Mouse (Mus musculus): Measurements from ENCODE around the gene Plxdc2. TPM values are rescaled to one million over a fixed set of nuclear protein-coding genes. Genes with fewer than 3 reads are reported as not detected.

Plxdc2 gene
- polyA plus RNA-seq (2016; fragmentation: Nextera tagmentation; extraction: Ambion mirVana) = 21.6 and 22.4 TPM in 2 replicates

GRCm38 (mm10) chr2:16356106-16356818 is at the start of gene Plxdc2:
Plxdc2 (plus strand) TSS chr2:16356304.
- Histone ChIP-seq H3K27me3 (replicated peaks) (peaks cover 4% of the 10 kb centered on the region; the same call in 1 of the 2 replicates), H3K4me2 (replicated peaks) (peak within 1 kb of the TSS; percentile 81), H3K27ac (0 out of 2 replicates have a peak within 1 kb of the TSS, but pooled peaks have one; percentile 15), H3K4me3 (peak within 1 kb of the TSS; percentile 59), H3K4me1 (peaks cover 7% of the 10 kb centered on the region), H3K9me3 (no peaks in the 10 kb centered on the region), H3K36me3 (no peaks in the 10 kb centered on the region), H3K9ac (peak within 1 kb of the TSS; percentile 62)
- WGBS = under 1% methylated on average over 38 of the region's 45 CpGs
- peak; percentile 90 for ATAC-seq (ENCODE audit: low FRiP score, low read depth)

DNA sequence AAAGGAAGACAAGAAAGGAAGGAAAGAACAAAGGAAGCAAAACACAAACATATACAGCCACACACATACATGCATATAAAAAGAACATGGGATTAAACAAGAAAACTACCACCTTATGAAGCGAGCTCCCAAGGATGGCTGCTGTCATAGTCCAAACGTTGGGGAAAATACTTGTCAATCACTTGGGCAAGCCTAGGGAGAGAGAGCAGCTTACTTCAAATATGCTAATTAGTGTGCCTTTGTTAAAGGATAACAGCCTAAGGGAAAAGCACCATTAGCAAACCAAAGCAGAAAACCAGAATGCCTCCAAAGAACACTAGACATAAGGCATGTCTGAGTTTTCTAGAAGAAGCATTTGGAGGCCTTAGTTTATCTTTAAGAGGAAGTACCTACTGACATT is 45.7 kb upstream of the Plxdc2 start:
- Histone ChIP-seq H3K36me3 (no peaks in the 10 kb centered on the region), H3K4me3 (no peak overlapping the region), H3K9me3 (no peaks in the 10 kb centered on the region), H3K27ac (no peak overlapping the region), H3K27me3 (replicated peaks) (no peaks in the 10 kb centered on the region), H3K4me1 (no peaks in the 10 kb centered on the region), H3K9ac (no peak overlapping the region), H3K4me2 (replicated peaks) (no peak overlapping the region)
- no peak for ATAC-seq (ENCODE audit: low FRiP score, low read depth)
- 44% methylated on average over 2 of the region's 2 CpGs for WGBS

DNA sequence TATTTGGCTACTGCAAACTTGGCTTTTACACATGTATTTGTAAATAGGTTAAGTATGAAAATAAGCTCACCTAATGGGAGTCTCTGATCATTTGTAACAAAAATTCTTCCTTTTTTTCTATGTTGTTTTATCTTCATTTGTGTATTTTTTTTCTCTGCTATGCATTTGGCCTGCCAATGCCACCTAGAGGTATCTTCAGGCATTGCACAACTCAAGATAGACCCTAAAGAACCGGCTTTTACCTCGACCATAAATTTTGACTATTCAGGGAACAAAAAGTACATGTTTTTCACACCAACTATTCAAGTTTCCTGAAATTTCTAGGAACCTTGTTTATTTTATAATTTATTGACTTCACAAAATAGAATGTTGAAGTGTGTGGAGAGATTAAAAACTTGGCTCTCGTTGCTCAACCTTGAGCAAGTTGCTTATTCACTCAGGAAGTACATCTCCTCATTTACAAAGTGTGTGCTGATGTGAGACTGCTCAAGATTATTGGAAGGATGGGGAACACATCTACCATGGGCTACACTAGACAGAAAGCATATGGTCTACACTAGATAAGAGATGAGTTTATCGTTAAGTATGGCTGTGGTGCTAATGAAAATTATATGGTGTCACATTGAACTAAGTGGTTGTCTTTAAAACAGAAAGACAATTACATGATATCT is 43.6 kb upstream of the Plxdc2 start:
- no peak for ATAC-seq (ENCODE audit: low FRiP score, low read depth)
- Histone ChIP-seq H3K27ac (no peak overlapping the region), H3K4me3 (no peak overlapping the region), H3K4me2 (replicated peaks) (no peak overlapping the region), H3K9ac (no peak overlapping the region), H3K36me3 (no peaks in the 10 kb centered on the region), H3K4me1 (no peaks in the 10 kb centered on the region), H3K9me3 (no peaks in the 10 kb centered on the region), H3K27me3 (replicated peaks) (no peaks in the 10 kb centered on the region)
- WGBS = 66% methylated on average over 4 of the region's 4 CpGs

DNA sequence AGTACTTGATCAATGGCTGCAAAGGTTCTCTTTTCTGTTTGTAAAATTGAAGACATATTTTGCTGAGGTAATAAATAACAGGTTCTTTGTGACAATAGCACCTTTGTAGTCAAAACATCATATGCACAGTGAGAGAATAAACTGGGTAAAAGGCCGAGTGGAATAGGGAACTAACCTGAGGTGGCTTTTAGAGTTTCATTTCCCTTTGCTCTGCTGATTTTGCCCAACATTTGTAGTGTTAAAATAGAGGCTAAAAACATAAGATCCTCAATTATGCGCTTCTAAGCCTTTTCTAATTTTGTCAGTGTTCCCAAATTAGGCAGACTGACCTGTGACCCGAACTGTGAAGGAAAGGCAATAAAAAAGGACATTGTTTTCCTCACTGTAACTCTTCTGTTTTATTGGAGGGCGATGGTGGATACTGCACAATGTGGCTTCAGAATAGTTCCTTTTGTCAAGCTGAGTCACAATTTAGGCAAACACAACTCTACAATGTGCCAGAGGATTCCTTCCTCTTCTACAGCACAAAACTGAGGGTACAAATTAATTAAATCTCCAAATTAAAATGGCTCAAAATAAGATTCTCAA is 20.8 kb upstream of the Plxdc2 start:
- no peak overlapping the region for H3K27ac ChIP-seq
- ATAC-seq (ENCODE audit: low FRiP score, low read depth) = no peak
- 24% methylated on average over 4 of the region's 4 CpGs for WGBS

DNA sequence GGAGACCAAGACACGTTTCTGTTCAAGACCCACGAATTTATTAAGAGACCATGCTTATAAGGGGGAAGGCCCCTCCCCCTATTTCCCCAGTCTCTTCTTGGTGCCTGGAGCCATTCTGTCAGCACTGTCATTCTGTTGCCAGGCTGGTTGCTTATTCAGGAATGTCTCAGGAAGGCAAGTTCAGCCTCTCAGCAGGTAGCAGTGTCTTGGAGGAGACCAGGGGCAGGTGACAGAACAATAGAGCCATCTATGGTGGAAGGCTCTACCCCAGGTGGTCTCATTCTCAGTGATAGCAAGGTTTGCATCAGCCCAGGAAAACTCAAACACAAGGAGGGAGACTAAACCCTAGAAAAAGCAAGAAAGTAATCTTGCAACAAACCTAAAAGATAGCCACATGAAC is 11.5 kb upstream of the Plxdc2 start:
- 59% methylated on average over 2 of the region's 2 CpGs for WGBS

More for the DNA sequence above, 20.8 kb upstream of the Plxdc2 start:
- Histone ChIP-seq H3K9me3 (no peaks in the 10 kb centered on the region), H3K4me1 (no peaks in the 10 kb centered on the region), H3K4me2 (replicated peaks) (no peak overlapping the region), H3K9ac (no peak overlapping the region), H3K36me3 (no peaks in the 10 kb centered on the region), H3K4me3 (no peak overlapping the region), H3K27me3 (replicated peaks) (no peaks in the 10 kb centered on the region)

DNA sequence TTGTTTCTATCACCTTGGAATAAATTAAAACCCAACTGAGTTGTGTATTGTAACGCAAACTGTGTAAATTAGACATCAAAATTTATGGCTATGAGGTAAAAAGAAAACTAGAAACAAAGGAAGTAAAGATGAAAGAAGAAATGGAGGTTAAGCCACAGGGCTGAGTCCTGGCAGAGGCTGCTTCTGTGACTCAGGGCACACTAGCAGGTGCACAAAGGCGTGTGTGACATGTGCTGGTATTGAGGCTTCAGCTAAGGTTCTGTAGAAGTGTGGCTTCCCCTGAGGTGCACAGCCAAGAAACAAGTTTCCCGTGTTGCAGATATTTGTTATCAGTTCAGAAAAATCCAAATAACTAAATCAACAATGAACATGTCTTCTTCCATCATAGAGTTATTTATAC is 5.0 kb upstream of the Plxdc2 start:
- Histone ChIP-seq H3K27ac (no peak overlapping the region), H3K4me1 (no peaks in the 10 kb centered on the region), H3K4me3 (no peak overlapping the region), H3K9me3 (no peaks in the 10 kb centered on the region), H3K36me3 (no peaks in the 10 kb centered on the region), H3K9ac (no peak overlapping the region), H3K27me3 (replicated peaks) (no peaks in the 10 kb centered on the region), H3K4me2 (replicated peaks) (no peak overlapping the region)
- ATAC-seq (ENCODE audit: low FRiP score, low read depth) = no peak
- WGBS = 58% methylated on average over 3 of the region's 3 CpGs

More for the DNA sequence above, 11.5 kb upstream of the Plxdc2 start:
- Histone ChIP-seq H3K27ac (no peak overlapping the region), H3K9ac (no peak overlapping the region), H3K4me3 (no peak overlapping the region), H3K4me2 (replicated peaks) (no peak overlapping the region), H3K4me1 (no peaks in the 10 kb centered on the region), H3K36me3 (no peaks in the 10 kb centered on the region), H3K27me3 (replicated peaks) (no peaks in the 10 kb centered on the region), H3K9me3 (no peaks in the 10 kb centered on the region)
- no peak for ATAC-seq (ENCODE audit: low FRiP score, low read depth)

GRCm38 (mm10) chr2:16355611-16356105 is 446 bp upstream of the Plxdc2 start:
- ATAC-seq (ENCODE audit: low FRiP score, low read depth) = peak; percentile 93
- Histone ChIP-seq H3K4me1 (peaks cover 7% of the 10 kb centered on the region), H3K36me3 (no peaks in the 10 kb centered on the region), H3K9ac (peak overlapping the region; percentile 62), H3K27me3 (replicated peaks) (peaks cover 4% of the 10 kb centered on the region; the same call in 1 of the 2 replicates), H3K4me2 (replicated peaks) (peak overlapping the region; percentile 81), H3K9me3 (no peaks in the 10 kb centered on the region), H3K27ac (0 out of 2 replicates have a peak overlapping the region, but pooled peaks have one; percentile 15), H3K4me3 (peak overlapping the region; percentile 59)
- WGBS = under 1% methylated on average over 22 of the region's 22 CpGs

- Histone ChIP-seq H3K4me2 (replicated peaks) (peak overlapping the region; percentile 81), H3K9ac (peak overlapping the region; percentile 62), H3K4me1 (peaks cover 7% of the 10 kb centered on the region), H3K36me3 (no peaks in the 10 kb centered on the region), H3K4me3 (peak overlapping the region; percentile 59), H3K27ac (no peak overlapping the region), H3K27me3 (replicated peaks) (peaks cover 4% of the 10 kb centered on the region; the same call in 1 of the 2 replicates), H3K9me3 (no peaks in the 10 kb centered on the region)
- no peak for ATAC-seq (ENCODE audit: low FRiP score, low read depth)
- 4% methylated on average over 33 of the region's 33 CpGs for WGBS
Measured at GRCm38 (mm10) chr2:16356921-16357837, 1.1 kb downstream of the Plxdc2 start.

DNA sequence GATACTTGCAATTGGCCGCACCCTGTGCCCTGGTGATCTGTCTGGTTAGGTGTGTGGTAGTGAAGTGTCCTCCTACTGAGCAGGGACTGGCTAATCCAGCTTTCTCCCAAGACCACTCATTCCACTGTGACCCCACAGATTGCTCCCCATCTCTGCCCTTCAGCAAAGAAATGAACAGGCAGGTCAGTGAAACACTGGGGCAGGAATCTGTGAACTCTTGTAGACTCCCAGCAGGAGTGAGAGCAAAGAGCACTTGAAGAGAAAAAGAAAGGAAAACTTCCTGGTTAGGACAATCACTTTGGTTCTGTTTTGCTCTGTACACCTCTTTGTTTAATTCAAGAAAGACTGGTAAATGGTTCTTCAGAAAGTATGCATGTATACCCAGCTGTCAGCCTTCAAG is 1.8 kb downstream of the Plxdc2 start:
- H3K27me3 ChIP-seq (replicated peaks) = peaks cover 4% of the 10 kb centered on the region; the same call in 1 of the 2 replicates
- no peak for ATAC-seq (ENCODE audit: low FRiP score, low read depth)
- H3K27ac ChIP-seq = no peak overlapping the region
- no peaks in the 10 kb centered on the region for H3K9me3 ChIP-seq
- H3K4me1 ChIP-seq = peaks cover 7% of the 10 kb centered on the region
- WGBS = 20% methylated on average over 1 of the region's 1 CpGs
- peak overlapping the region; percentile 59 for H3K4me3 ChIP-seq
- H3K4me2 ChIP-seq (replicated peaks) = peak overlapping the region; percentile 81
- H3K36me3 ChIP-seq = no peaks in the 10 kb centered on the region
- H3K9ac ChIP-seq = peak overlapping the region; percentile 33; the same call in 1 of the 2 replicates

- H3K27me3 ChIP-seq (replicated peaks) = peaks cover 4% of the 10 kb centered on the region; the same call in 1 of the 2 replicates
- no peak for ATAC-seq (ENCODE audit: low FRiP score, low read depth)
- H3K4me3 ChIP-seq = no peak overlapping the region
- H3K27ac ChIP-seq = no peak overlapping the region
- no peaks in the 10 kb centered on the region for H3K9me3 ChIP-seq
- 70% methylated on average over 3 of the region's 3 CpGs for WGBS
- peaks cover 7% of the 10 kb centered on the region for H3K4me1 ChIP-seq
- no peak overlapping the region for H3K9ac ChIP-seq
- peak overlapping the region; percentile 32; the same call in 1 of the 2 replicates for H3K4me2 ChIP-seq (replicated peaks)
- no peaks in the 10 kb centered on the region for H3K36me3 ChIP-seq
Measured at GRCm38 (mm10) chr2:16359341-16359928, 3.3 kb downstream of the Plxdc2 start.

DNA sequence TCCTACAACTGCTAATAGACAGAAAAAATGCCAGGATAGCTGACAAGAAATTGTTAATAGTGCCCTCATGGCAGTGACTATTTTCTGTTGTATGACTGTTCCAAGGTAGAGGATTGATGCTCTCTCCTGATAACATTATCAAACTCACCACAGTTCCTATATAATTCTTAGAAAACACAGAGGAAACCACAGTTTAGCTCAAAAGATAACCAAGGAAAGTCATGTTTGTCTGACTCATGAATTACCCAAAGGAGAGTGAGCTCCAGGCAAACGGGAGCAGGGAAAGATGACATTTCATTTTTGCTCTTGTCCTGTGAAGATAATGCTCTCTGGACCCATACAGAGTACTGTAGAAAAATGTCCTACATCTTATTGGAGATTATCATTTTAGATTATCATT is 8.6 kb downstream of the Plxdc2 start:
- no peaks in the 10 kb centered on the region for H3K36me3 ChIP-seq
- H3K4me2 ChIP-seq (replicated peaks) = no peak overlapping the region
- no peak for ATAC-seq (ENCODE audit: low FRiP score, low read depth)
- H3K9ac ChIP-seq = no peak overlapping the region
- no peaks in the 10 kb centered on the region for H3K4me1 ChIP-seq
- no peaks in the 10 kb centered on the region for H3K9me3 ChIP-seq
- no peak overlapping the region for H3K27ac ChIP-seq
- no peaks in the 10 kb centered on the region for H3K27me3 ChIP-seq (replicated peaks)
- H3K4me3 ChIP-seq = no peak overlapping the region
- WGBS = 81% methylated on average over 1 of the region's 1 CpGs
